Mouse (Mus musculus): ENCODE results near the gene Fkbp3.

The Fkbp3 gene

GRCm38 (mm10) chr12:65022842-65023241 lies 51.0 kb downstream of the Fkbp3 start:
- no peak for DNase-seq
